Mouse (Mus musculus) C2C12 (cell line): ENCODE measurements around the gene Ddx47. TPM values are rescaled to one million over a fixed set of nuclear protein-coding genes. Genes with fewer than 3 reads are reported as not detected.

ENCODE experiments used
- H3K27me3 ChIP-seq: one replicate; pipeline ENCODE4 v1.6.1; 2011; ENCODE audit not compliant: control insufficient read depth, insufficient read depth, insufficient read length
- H3K36me3 ChIP-seq: one replicate; pipeline ENCODE4 v1.6.1; 2011; ENCODE audit not compliant: control insufficient read depth, insufficient read depth
- H3K4me3 ChIP-seq: one replicate; pipeline ENCODE4 v1.5.1; 2011; ENCODE audit warnings: mild to moderate bottlenecking, control low read depth; ENCODE audit not compliant: poor library complexity, insufficient read depth, severe bottlenecking
- H3K79me2 ChIP-seq: one replicate; pipeline ENCODE4 v1.6.1; 2011; ENCODE audit not compliant: control insufficient read depth, insufficient read depth
- H3K79me3 ChIP-seq: one replicate; pipeline ENCODE4 v1.6.1; 2011; ENCODE audit warnings: low read depth, control low read depth
- H3ac ChIP-seq: one replicate; pipeline ENCODE3; 2011; ENCODE audit warnings: low read depth; ENCODE audit not compliant: control insufficient read depth, insufficient read length
- CEBPB ChIP-seq: IDR thresholded peaks from one replicate; pipeline ENCODE4 v1.6.1; 2011; ENCODE audit warnings: low read depth, mild to moderate bottlenecking, control low read depth, moderate library complexity
- CTCF ChIP-seq: IDR thresholded peaks from one replicate; pipeline ENCODE4 v1.5.1; 2011; ENCODE audit not compliant: control insufficient read depth, insufficient read depth, insufficient read length
- FOSL1 ChIP-seq: IDR thresholded peaks from one replicate; pipeline ENCODE4 v1.8.0; 2011; ENCODE audit warnings: mild to moderate bottlenecking, low read length; ENCODE audit not compliant: poor library complexity, insufficient read depth, severe bottlenecking
- MAX ChIP-seq: IDR thresholded peaks from one replicate; pipeline ENCODE4 v1.6.1; 2011; ENCODE audit warnings: mild to moderate bottlenecking, control low read depth
- MYOD1 ChIP-seq: IDR thresholded peaks from one replicate; pipeline ENCODE4 v1.6.1; 2011; ENCODE audit warnings: low read depth; ENCODE audit not compliant: control insufficient read depth, insufficient read length
- MYOG ChIP-seq: IDR thresholded peaks from one replicate; pipeline ENCODE4 v1.6.1; 2011; ENCODE audit not compliant: control insufficient read depth, insufficient read length; ENCODE audit errors: extremely low read depth
- USF1 ChIP-seq: IDR thresholded peaks from one replicate; pipeline ENCODE4 v1.6.1; 2011; ENCODE audit warnings: low read depth, mild to moderate bottlenecking, control low read depth, moderate library complexity
- polyA plus RNA-seq: library from polyadenylated mRNA; unstranded; fragments of >200 nt; fragmentation: generic; extraction: Trizol; gene quantifications from one replicate; pipeline ENCODE4 v1.2.1, GENCODE M21; 2012; ENCODE audit warnings: missing spikeins

The Ddx47 gene
- polyA plus RNA-seq, 1 experiment = 79.3 TPM

- H3K79me3 ChIP-seq = peaks cover 13% of the 10 kb centered on the region
- H3K4me3 ChIP-seq = peak overlapping the region; percentile 65
- peak overlapping the region; percentile 87 for H3ac ChIP-seq
- H3K27me3 ChIP-seq = no peaks in the 10 kb centered on the region
- TF ChIP-seq CEBPB = no peak
- TF ChIP-seq CTCF = no peak
- TF ChIP-seq FOSL1 = no peak
- TF ChIP-seq MYOG = no peak
- no peak for TF ChIP-seq USF1
- H3K36me3 ChIP-seq = peaks cover 30% of the 10 kb centered on the region
- peaks cover 15% of the 10 kb centered on the region for H3K79me2 ChIP-seq
Observed at GRCm38 (mm10) chr6:135011734-135012116, 313 bp downstream of the Ddx47 start.

GRCm38 (mm10) chr6:135017211-135017610 is 5.8 kb downstream of the Ddx47 start:
- no peaks in the 10 kb centered on the region for H3K27me3 ChIP-seq
- H3K79me2 ChIP-seq = peaks cover 5% of the 10 kb centered on the region
- H3K36me3 ChIP-seq = peaks cover 84% of the 10 kb centered on the region
- H3K79me3 ChIP-seq = peaks cover 6% of the 10 kb centered on the region
- TF ChIP-seq MAX = no peak
- TF ChIP-seq FOSL1 = no peak
- no peak for TF ChIP-seq USF1
- TF ChIP-seq CEBPB = no peak
- no peak for TF ChIP-seq CTCF
- TF ChIP-seq MYOD1 = no peak
- no peak for TF ChIP-seq MYOG
- no peak overlapping the region for H3ac ChIP-seq
- no peak overlapping the region for H3K4me3 ChIP-seq

GRCm38 (mm10) chr6:135019564-135019963 is 8.2 kb downstream of the Ddx47 start:
- Histone ChIP-seq H3K79me3 (no peaks in the 10 kb centered on the region), H3K27me3 (no peaks in the 10 kb centered on the region), H3ac (no peak overlapping the region), H3K36me3 (peaks cover 91% of the 10 kb centered on the region), H3K79me2 (no peaks in the 10 kb centered on the region), H3K4me3 (no peak overlapping the region)
- TF ChIP-seq MAX (no peak), USF1 (no peak), CTCF (no peak), MYOD1 (no peak), FOSL1 (no peak), MYOG (no peak), CEBPB (no peak)

GRCm38 (mm10) chr6:135021633-135022032 is 10.2 kb downstream of the Ddx47 start:
- Histone ChIP-seq H3K4me3 (no peak overlapping the region), H3K36me3 (peaks cover 71% of the 10 kb centered on the region), H3ac (no peak overlapping the region), H3K79me2 (no peaks in the 10 kb centered on the region), H3K79me3 (no peaks in the 10 kb centered on the region), H3K27me3 (no peaks in the 10 kb centered on the region)
- TF ChIP-seq USF1 (no peak), MAX (no peak), FOSL1 (no peak), CEBPB (no peak), MYOG (no peak), MYOD1 (no peak), CTCF (no peak)

- Histone ChIP-seq H3K79me2 (no peaks in the 10 kb centered on the region), H3K79me3 (no peaks in the 10 kb centered on the region), H3ac (no peak overlapping the region), H3K27me3 (no peaks in the 10 kb centered on the region), H3K4me3 (no peak overlapping the region), H3K36me3 (peaks cover 54% of the 10 kb centered on the region)
- TF ChIP-seq CEBPB (no peak), CTCF (no peak), USF1 (no peak), FOSL1 (no peak), MYOG (no peak), MYOD1 (no peak), MAX (no peak)
Observed at GRCm38 (mm10) chr6:135023379-135023778, 12.0 kb downstream of the Ddx47 start.

- no peaks in the 10 kb centered on the region for H3K79me2 ChIP-seq
- TF ChIP-seq CEBPB = no peak
- TF ChIP-seq CTCF = no peak
- no peak for TF ChIP-seq MYOG
- no peak for TF ChIP-seq FOSL1
- TF ChIP-seq MAX = no peak
- TF ChIP-seq MYOD1 = no peak
- no peak for TF ChIP-seq USF1
- no peaks in the 10 kb centered on the region for H3K27me3 ChIP-seq
- peaks cover 39% of the 10 kb centered on the region for H3K36me3 ChIP-seq
- H3K4me3 ChIP-seq = no peak overlapping the region
- H3ac ChIP-seq = no peak overlapping the region
- H3K79me3 ChIP-seq = no peaks in the 10 kb centered on the region
Observed at GRCm38 (mm10) chr6:135024781-135025420, 13.5 kb downstream of the Ddx47 start.
